Mouse (Mus musculus) left cerebral cortex, postnatal 14 days (tissue): ENCODE data around the gene Snx29. TPM values are rescaled to one million over a fixed set of nuclear protein-coding genes. Genes with fewer than 3 reads are reported as not detected.

Source experiments
- DNase-seq, 2 experiments: peaks; one replicate each; pipeline ENCODE4 v3.0.0; 2021 to 2022; ENCODE audit warnings: low spot score in 2 of 2, mixed read lengths in 1 of 2
- intact Hi-C: fragments of 180-260 bp; cut with DNase I; formaldehyde crosslinking; loops from one replicate; pipeline ENCODE4 v1.15.1; 2025
- total RNA-seq, 2 experiments: library from RNA; stranded (reverse); gene quantifications; 2 replicates each; pipeline ENCODE4 v1.2.3; 2021

The Snx29 gene
- total RNA-seq, 2 experiments from 2014 or later, result 21.5 to 29.5 TPM

DNA sequence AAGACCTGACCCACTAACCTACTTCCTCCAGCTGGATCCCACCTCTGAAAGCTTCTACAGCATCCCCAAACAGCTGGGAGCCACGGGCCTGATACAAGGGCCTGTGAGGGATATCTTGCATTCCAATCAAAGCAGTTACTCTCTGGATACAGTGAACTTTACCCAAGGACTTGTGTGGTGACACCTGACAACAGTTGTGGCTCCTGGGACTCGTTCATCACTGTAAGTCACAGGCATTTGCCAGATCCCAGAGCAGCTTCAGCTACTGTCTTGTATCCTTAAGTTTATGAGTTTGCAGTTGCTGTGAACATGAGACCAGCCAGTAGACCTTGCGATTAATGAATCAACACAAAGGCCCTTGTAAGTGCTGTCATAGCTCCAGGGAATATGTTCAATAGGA lies 405.4 kb downstream of the Snx29 start:
- intact Hi-C loops, result no loop called here
- no peak for DNase-seq

GRCm38 (mm10) chr16:11728627-11729026 lies 405.9 kb downstream of the Snx29 start:
- intact Hi-C loops, result no loop called here
- DNase-seq, result no peak

- intact Hi-C loops, result no loop called here
- no peak for DNase-seq
Observed at GRCm38 (mm10) chr16:11729111-11729510, 406.4 kb downstream of the Snx29 start.

- no peak for DNase-seq
- intact Hi-C loops, result no loop called here
Observed at GRCm38 (mm10) chr16:11729815-11730214, 407.1 kb downstream of the Snx29 start.

DNA sequence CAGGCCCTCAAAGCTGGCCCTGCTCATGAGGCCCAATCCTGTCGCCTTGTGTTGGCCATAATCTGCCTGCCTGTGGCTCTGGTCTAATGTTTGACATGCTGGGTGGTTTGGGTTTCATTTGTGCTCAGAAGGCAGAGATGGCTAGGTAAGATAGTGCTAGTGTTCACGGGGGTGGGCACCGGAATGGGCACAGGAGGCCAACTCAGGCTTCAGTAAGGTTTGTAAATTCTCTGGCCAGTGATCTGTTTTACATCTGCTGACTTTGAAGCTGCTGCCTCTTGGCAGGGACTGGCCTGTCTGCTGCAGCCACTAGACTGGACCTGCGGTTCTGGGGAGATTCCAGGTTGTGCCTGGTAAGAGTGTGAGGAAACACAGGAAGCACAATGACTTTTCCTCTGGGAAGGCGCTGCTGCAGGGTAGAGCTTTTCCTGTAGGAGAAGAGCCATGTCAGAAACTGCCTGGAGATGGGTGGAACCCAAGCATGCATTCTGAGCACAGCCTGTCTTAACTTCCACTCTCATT lies 408.4 kb downstream of the Snx29 start:
- DNase-seq, result no peak
- intact Hi-C loops, result no loop called here

DNA sequence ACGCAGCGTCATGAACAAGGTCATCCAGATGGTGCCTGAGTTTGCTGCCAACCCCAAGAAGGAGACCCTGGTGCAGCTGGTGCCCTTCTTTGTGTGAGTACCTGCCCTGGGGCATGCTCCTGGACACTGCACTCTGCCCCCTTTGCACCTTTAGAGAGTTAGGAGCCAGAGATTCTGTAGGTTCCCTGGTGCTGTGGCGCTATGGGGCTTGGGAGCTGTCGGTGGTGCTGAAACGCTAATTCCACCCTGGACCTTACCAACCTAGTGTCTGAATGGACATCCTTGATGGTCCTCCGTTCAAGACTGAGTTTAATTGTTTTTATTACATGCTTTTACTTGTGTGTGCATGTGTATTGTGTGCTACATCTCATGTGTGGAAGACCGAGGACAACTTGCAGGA lies 415.6 kb downstream of the Snx29 start:
- DNase-seq, result no peak
- intact Hi-C loops, result no loop called here

DNA sequence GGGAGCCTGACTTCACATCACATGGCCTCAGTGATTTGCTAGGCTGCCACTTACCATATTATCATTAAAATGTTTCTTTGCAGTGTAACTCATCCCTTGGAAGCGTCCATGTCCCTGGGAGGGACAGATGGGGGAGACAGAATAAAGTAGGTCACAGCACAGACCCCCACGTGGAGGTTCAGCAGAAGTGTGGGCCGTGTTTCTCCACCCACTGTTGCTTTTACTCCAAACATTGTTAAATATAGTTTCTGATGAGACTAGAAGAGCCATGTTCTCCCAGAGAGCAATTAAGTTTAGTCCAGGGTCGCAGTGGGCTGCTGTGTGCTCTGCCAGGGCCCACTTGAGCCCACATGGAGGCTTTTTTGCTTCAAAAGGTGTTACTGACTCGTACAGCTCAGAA lies 419.2 kb downstream of the Snx29 start:
- peak; percentile 24 to 37 for DNase-seq
- intact Hi-C loops, result no loop called here

GRCm38 (mm10) chr16:11742351-11742750 lies 419.6 kb downstream of the Snx29 start:
- intact Hi-C loops, result no loop called here
- DNase-seq, result no peak

DNA sequence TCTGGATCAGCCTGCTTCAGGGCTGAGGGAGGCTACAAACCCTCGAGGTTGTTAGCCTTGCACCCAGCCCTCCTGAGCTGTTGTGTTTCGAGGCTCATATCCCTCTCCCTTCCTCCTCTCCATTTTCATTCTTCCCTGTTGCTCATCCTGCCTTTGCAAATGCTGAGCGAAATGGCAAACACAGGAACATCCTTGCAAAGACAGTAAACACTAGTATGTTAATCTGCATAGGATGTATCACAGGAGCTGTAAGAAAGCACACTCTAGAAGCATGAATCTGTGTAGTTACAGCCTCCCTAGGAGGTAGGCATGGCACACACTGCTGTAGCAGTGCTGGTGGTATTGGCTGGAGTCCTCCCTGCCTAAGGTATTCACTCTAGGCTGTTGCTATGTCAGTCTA lies 420.3 kb downstream of the Snx29 start:
- DNase-seq, result peak in 1 of 2 experiments; percentile 22

DNA sequence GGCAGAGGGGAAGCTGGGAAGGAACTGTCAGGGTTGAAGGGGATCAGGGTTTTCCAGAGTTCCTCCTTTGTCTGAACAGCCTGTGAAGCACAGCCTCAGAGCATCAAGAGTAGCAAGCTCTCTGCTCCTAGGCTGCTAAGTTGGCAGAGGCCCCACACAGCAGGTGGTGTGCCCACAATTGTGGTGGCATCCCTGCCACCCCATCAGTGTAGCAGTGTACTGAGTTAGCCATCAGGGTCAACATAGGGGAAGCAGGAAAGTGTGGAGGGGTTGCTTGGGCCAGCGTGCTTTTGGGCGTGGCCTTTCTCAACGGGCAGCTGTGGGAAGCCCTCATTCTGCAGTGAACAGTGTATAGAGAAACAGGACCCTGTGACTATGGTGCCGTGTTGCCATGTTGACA lies 421.0 kb downstream of the Snx29 start:
- intact Hi-C loops, result no loop called here
- no peak for DNase-seq

More for the DNA sequence above, 420.3 kb downstream of the Snx29 start:
- intact Hi-C loops, result no loop called here

DNA sequence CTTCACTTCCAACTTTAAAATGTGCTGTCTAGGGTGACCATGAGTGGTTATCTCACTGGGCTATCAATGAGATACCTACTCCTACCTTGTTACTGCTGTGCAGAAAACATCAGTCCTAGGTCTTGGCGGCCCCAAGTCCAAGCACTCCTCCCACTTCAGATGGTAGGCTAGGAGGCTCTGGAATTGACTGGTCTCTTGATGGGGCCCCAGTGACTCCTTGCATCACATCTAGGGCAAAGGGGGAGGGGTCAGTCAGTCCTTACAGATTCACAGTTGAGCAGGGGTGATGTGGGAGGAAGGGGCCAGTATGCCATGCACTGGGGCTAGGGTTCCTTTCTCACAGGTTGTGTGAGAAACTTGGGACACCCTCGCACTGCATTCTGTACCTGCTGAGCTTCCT lies 423.3 kb downstream of the Snx29 start:
- DNase-seq, result no peak
- intact Hi-C loops, result no loop called here

- no peak for DNase-seq
- intact Hi-C loops, result no loop called here
Observed at GRCm38 (mm10) chr16:11747867-11748266, 425.2 kb downstream of the Snx29 start.

DNA sequence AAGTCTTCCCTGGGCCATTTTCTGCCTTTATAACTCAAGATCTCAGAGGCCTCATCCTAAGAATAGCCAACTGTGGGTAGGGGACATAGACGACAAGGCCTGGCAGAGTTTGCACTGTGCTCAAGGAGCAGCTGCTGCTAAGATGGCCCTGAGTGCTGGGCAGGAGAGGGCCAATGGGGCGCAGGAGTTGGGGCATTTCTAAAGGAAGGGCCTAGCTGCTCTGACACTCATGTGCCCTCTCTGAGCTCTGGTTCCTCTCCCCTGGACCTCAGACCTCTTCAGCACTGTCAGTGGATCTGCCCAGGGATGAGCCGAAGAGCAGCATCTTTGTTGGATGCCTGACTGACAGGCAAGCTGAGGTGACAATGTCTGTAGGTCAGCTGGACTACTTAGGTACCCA lies 426.4 kb downstream of the Snx29 start:
- intact Hi-C loops, result no loop called here
- no peak for DNase-seq

- DNase-seq, result no peak
- intact Hi-C loops, result no loop called here
Observed at GRCm38 (mm10) chr16:11750605-11751004, 427.9 kb downstream of the Snx29 start.

DNA sequence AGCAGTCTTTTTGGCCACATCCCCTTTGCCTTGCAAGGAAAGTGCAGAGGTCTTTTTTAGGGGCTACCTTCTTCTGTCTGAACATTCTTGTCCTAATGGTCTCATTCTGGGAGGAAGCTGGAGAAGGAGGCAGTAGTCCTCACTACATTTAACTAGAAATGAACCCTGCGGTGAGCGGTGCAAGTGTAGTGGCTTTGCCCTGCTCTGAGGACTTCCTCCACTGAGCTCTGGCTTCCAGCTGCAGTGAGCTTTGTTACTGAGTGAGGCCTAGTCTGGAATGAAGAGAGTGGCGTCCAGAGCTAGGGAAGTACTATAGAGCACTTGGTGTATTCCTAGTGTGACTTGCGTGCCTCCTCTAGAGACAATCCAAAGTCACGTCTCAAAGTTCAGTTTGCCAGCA lies 429.8 kb downstream of the Snx29 start:
- intact Hi-C loops, result no loop called here
- no peak for DNase-seq

DNA sequence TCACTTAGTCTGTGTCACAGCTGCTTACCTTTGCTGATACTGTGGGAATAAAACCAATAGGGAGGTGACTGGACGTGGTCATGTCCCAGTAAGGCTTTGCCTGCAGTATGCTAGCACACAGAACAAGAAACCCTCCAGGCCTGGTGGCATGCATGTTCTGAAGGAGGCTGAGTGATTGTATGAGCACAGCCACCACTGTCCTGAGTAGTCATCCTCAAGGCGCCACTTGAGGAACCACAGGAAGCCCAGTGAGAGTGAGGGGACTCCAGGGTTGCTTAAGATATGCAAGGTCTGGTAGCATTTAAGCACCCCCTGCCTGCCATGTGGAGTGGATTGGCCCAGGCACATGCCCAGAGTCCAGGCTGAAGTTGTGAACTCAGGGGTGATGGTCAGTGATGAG lies 430.8 kb downstream of the Snx29 start:
- DNase-seq, result no peak
- intact Hi-C loops, result no loop called here

DNA sequence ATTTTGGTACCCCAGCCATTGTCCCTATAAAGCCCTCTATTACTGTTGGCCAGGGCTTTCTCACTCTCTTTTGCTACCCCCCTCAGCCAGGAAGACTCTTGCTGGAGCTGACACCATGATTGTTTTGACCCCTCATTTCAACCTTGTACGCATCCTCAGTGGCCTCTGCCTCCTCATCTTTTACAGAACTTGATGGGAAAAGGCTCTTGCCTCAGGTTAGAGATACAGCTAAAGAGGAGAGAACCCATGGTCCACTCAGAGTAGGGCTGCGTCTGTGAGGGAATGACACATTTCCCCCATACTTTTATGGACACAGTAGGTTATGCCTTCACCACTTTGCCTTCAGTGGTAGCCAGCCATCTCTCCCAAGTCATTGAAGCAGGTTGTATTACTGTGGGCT lies 431.4 kb downstream of the Snx29 start:
- DNase-seq, result no peak
- intact Hi-C loops, result no loop called here

- intact Hi-C loops, result no loop called here
Observed at GRCm38 (mm10) chr16:11755281-11756066, 432.8 kb downstream of the Snx29 start.

DNA sequence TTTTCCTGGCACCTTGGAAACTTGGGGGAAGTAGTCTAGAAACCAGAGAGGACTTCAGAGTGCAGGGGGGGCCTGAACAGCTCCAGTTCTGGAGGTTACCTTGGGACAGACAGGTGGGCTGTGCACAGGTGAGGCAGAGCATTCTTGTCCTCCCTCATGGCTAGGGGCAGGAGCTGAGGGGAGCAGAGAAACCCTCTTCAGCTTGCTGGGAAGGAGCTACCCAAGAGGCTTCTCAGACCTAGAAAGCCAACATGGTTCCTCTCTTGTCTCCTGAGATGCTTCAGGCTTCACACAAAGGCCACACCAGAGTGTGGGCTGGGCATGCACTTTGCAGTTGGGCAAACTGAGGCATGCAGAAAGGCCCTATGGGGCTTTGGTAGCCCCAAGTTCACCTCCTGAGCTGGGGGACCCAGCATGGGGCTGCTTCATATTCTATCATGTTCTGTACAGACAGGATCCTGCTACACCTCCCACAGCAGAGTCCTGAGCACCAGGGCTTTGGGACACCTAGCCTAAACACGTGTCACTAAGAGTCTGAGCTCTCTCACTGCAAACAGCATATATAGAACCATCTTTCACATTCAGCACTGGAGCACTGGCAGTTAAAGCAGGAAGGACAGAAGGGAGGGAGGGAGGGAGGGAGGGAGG lies 434.0 kb downstream of the Snx29 start:
- intact Hi-C loops, result no loop called here
- DNase-seq, result no peak

More at GRCm38 (mm10) chr16:11755281-11756066, 432.8 kb downstream of the Snx29 start:
- peak in 1 of 2 experiments; percentile 29 for DNase-seq

DNA sequence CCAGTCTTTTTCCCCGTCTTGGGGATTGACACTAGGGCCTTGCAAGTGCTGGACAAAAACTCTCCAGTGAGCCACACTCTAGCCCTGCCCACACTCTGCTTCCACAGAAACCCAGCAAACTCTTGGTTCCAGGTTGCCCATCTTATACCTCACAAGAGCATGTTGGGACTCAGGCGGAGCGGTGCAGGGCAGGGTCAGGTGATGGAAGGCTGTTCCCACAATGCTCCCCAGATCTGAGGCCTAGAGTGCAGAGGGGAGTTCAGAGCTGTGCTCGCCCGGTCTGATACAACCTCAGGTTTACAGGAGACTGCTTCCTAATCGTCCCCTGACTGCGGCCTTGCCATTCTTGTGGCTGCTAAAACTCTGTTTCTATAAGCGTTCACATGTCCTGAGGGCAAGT lies 434.8 kb downstream of the Snx29 start:
- intact Hi-C loops, result no loop called here
- no peak for DNase-seq

GRCm38 (mm10) chr16:11757951-11758350 lies 435.2 kb downstream of the Snx29 start:
- no peak for DNase-seq
- intact Hi-C loops, result no loop called here
